Mouse (Mus musculus) liver, embryonic 11.5 days (tissue): ENCODE measurements around the gene Plb1. TPM values are rescaled to one million over a fixed set of nuclear protein-coding genes. Genes with fewer than 3 reads are reported as not detected.

Experiments used
- ATAC-seq: fragments of 200-750 bp; cut with Nextera tagmentation; replicated peaks from 2 replicates; pipeline ENCODE4 v1.8.0; 2017; ENCODE audit warnings: moderate number of reproducible peaks, mild to moderate bottlenecking, moderate TSS enrichment, moderate library complexity; ENCODE audit not compliant: low FRiP score
- DNase-seq: peaks from one replicate; pipeline ENCODE4 v3.0.0-alpha.2; 2017; ENCODE audit warnings: low spot score
- H3K27ac ChIP-seq: fragments of 300-500 bp; sonication (generic); 2 replicates; pipeline ENCODE4 v1.5.1; 2014; ENCODE audit warnings: mild to moderate bottlenecking, low read depth, low read length, control low read depth
- H3K27me3 ChIP-seq: fragments of 300-500 bp; sonication (generic); replicated peaks from 2 replicates; pipeline ENCODE4 v1.6.1; 2014; ENCODE audit warnings: low read length, mixed read lengths; ENCODE audit not compliant: control insufficient read depth, insufficient read depth
- H3K36me3 ChIP-seq: fragments of 300-500 bp; sonication (generic); 2 replicates; pipeline ENCODE4 v1.6.1; 2014; ENCODE audit warnings: mild to moderate bottlenecking, low read length, moderate library complexity, mixed read lengths; ENCODE audit not compliant: control insufficient read depth, insufficient read depth
- H3K4me1 ChIP-seq: fragments of 300-500 bp; sonication (generic); replicated peaks from 2 replicates; pipeline ENCODE4 v1.6.1; 2014; ENCODE audit warnings: low read length, mixed read lengths; ENCODE audit not compliant: control insufficient read depth, insufficient read depth
- H3K4me2 ChIP-seq: fragments of 300-500 bp; sonication (generic); 2 replicates; pipeline ENCODE4 v1.6.1; 2014; ENCODE audit warnings: mild to moderate bottlenecking, control low read depth, moderate library complexity
- H3K4me3 ChIP-seq: fragments of 300-500 bp; sonication (generic); 2 replicates; pipeline ENCODE4 v1.5.1; 2014; ENCODE audit warnings: low read depth, low read length, control low read depth
- H3K9ac ChIP-seq: fragments of 300-500 bp; sonication (generic); 2 replicates; pipeline ENCODE4 v1.6.1; 2014; ENCODE audit warnings: low read depth, low read length, control low read depth
- H3K9me3 ChIP-seq: fragments of 300-500 bp; sonication (generic); 2 replicates; pipeline ENCODE4 v1.6.1; 2016; ENCODE audit warnings: low read length, inconsistent platforms, mixed read lengths; ENCODE audit not compliant: control insufficient read depth
- WGBS: fragments of 180-500 bp; shearing (Covaris S2); extraction: QIAGEN DNeasy Blood & Tissue Kit; methylation state at CpG from one replicate; pipeline ENCODE4 v1.1.7; 2014; 5-methylcytosine and 5-hydroxymethylcytosine counted together
- polyA plus RNA-seq: library from polyadenylated mRNA; unstranded; fragments of >200 nt; fragmentation: Nextera tagmentation; extraction: Ambion mirVana; gene quantifications from 2 replicates; pipeline ENCODE4 v1.2.1, GENCODE M21; 2014

Plb1 gene
- polyA plus RNA-seq, 1 experiment from 2014 or later: not detected

GRCm38 (mm10) chr5:32361441-32362235, 129.1 kb downstream of the Plb1 start:
- no peak overlapping the region for H3K27ac ChIP-seq
- WGBS: 80% methylated on average over 3 of the region's 3 CpGs
- H3K27me3 ChIP-seq: no peaks in the 10 kb centered on the region
- no peaks in the 10 kb centered on the region for H3K4me1 ChIP-seq
- no peak overlapping the region for H3K4me3 ChIP-seq
- ATAC-seq: no peak
- H3K4me2 ChIP-seq: no peak overlapping the region
- H3K36me3 ChIP-seq: no peaks in the 10 kb centered on the region
- H3K9ac ChIP-seq: no peak overlapping the region
- DNase-seq: no peak
- no peaks in the 10 kb centered on the region for H3K9me3 ChIP-seq

GRCm38 (mm10) chr5:32369391-32369790, 136.9 kb downstream of the Plb1 start:
- Histone ChIP-seq H3K4me2 (no peak overlapping the region), H3K9me3 (no peaks in the 10 kb centered on the region), H3K36me3 (no peaks in the 10 kb centered on the region), H3K9ac (no peak overlapping the region), H3K27ac (no peak overlapping the region), H3K4me3 (no peak overlapping the region), H3K4me1 (no peaks in the 10 kb centered on the region), H3K27me3 (no peaks in the 10 kb centered on the region)
- DNase-seq (no peak), ATAC-seq (no peak)
- WGBS: 75% methylated on average over 1 of the region's 1 CpGs

- no peaks in the 10 kb centered on the region for H3K9me3 ChIP-seq
- H3K36me3 ChIP-seq: no peaks in the 10 kb centered on the region
- no peaks in the 10 kb centered on the region for H3K4me1 ChIP-seq
- H3K27ac ChIP-seq: no peak overlapping the region
- H3K9ac ChIP-seq: no peak overlapping the region
- H3K4me2 ChIP-seq: no peak overlapping the region
- ATAC-seq (no peak), DNase-seq (no peak)
- 80% methylated on average over 5 of the region's 5 CpGs for WGBS
- H3K27me3 ChIP-seq: no peaks in the 10 kb centered on the region
- H3K4me3 ChIP-seq: no peak overlapping the region
These were observed 138.7 kb downstream of the Plb1 start for GRCm38 (mm10) chr5:32371239-32371638.

- H3K4me1 ChIP-seq: no peaks in the 10 kb centered on the region
- no peaks in the 10 kb centered on the region for H3K36me3 ChIP-seq
- no peaks in the 10 kb centered on the region for H3K27me3 ChIP-seq
- ATAC-seq: no peak
- no peak overlapping the region for H3K4me2 ChIP-seq
- H3K9ac ChIP-seq: no peak overlapping the region
- no peaks in the 10 kb centered on the region for H3K9me3 ChIP-seq
- no peak overlapping the region for H3K27ac ChIP-seq
- 37% methylated on average over 3 of the region's 3 CpGs for WGBS
- H3K4me3 ChIP-seq: no peak overlapping the region
- no peak for DNase-seq
These were observed 146.0 kb downstream of the Plb1 start for GRCm38 (mm10) chr5:32378546-32378945.

GRCm38 (mm10) chr5:32388656-32389055, 156.1 kb downstream of the Plb1 start:
- DNase-seq: no peak
- no peak for ATAC-seq

GRCm38 (mm10) chr5:32390295-32390694, 157.8 kb downstream of the Plb1 start:
- Histone ChIP-seq H3K9me3 (no peaks in the 10 kb centered on the region), H3K9ac (no peak overlapping the region), H3K36me3 (no peaks in the 10 kb centered on the region), H3K4me2 (no peak overlapping the region), H3K4me1 (no peaks in the 10 kb centered on the region), H3K27me3 (no peaks in the 10 kb centered on the region), H3K27ac (no peak overlapping the region), H3K4me3 (no peak overlapping the region)
- WGBS: 60% methylated on average over 5 of the region's 5 CpGs
- ATAC-seq: no peak
- DNase-seq: no peak

More at GRCm38 (mm10) chr5:32388656-32389055, 156.1 kb downstream of the Plb1 start:
- no peak overlapping the region for H3K4me2 ChIP-seq
- H3K36me3 ChIP-seq: no peaks in the 10 kb centered on the region
- no peaks in the 10 kb centered on the region for H3K4me1 ChIP-seq
- no peak overlapping the region for H3K9ac ChIP-seq
- no peaks in the 10 kb centered on the region for H3K9me3 ChIP-seq
- no peak overlapping the region for H3K27ac ChIP-seq
- no peak overlapping the region for H3K4me3 ChIP-seq
- no peaks in the 10 kb centered on the region for H3K27me3 ChIP-seq

- Histone ChIP-seq H3K27ac (no peak overlapping the region), H3K4me2 (no peak overlapping the region), H3K9ac (no peak overlapping the region), H3K36me3 (no peaks in the 10 kb centered on the region), H3K4me3 (no peak overlapping the region), H3K9me3 (no peaks in the 10 kb centered on the region), H3K27me3 (no peaks in the 10 kb centered on the region), H3K4me1 (no peaks in the 10 kb centered on the region)
- no peak for ATAC-seq
- no peak for DNase-seq
These were observed 159.8 kb downstream of the Plb1 start for GRCm38 (mm10) chr5:32392281-32392680.

- H3K27me3 ChIP-seq: no peaks in the 10 kb centered on the region
- no peak overlapping the region for H3K9ac ChIP-seq
- no peaks in the 10 kb centered on the region for H3K9me3 ChIP-seq
- H3K4me3 ChIP-seq: no peak overlapping the region
- ATAC-seq (no peak), DNase-seq (no peak)
- 43% methylated on average over 3 of the region's 3 CpGs for WGBS
- H3K4me1 ChIP-seq: no peaks in the 10 kb centered on the region
- no peak overlapping the region for H3K27ac ChIP-seq
- H3K4me2 ChIP-seq: no peak overlapping the region
- no peaks in the 10 kb centered on the region for H3K36me3 ChIP-seq
These were observed 162.1 kb downstream of the Plb1 start for GRCm38 (mm10) chr5:32394586-32394985.

- Histone ChIP-seq H3K4me1 (no peaks in the 10 kb centered on the region), H3K36me3 (no peaks in the 10 kb centered on the region), H3K9ac (no peak overlapping the region), H3K27me3 (no peaks in the 10 kb centered on the region), H3K27ac (no peak overlapping the region), H3K4me3 (no peak overlapping the region), H3K4me2 (no peak overlapping the region), H3K9me3 (no peaks in the 10 kb centered on the region)
- ATAC-seq: no peak
- WGBS: 78% methylated on average over 9 of the region's 9 CpGs
- no peak for DNase-seq
These were observed 162.8 kb downstream of the Plb1 start for GRCm38 (mm10) chr5:32395101-32395892.
